Mouse (Mus musculus) liver, embryonic 14.5 days (tissue): Measurements from ENCODE around the gene Casp8. TPM values are rescaled to one million over a fixed set of nuclear protein-coding genes. Genes with fewer than 3 reads are reported as not detected.
"Not testable (repeated sequence)": the region's sequence is repeated elsewhere in the genome, so short reads cannot be mapped to it uniquely, and the experiment has no call there.

ENCODE experiments used
- ATAC-seq: fragments of 200-750 bp; cut with Nextera tagmentation; 2 replicates; pipeline ENCODE4 v1.8.0; 2017; ENCODE audit warnings: moderate number of reproducible peaks, mild to moderate bottlenecking, moderate library complexity; ENCODE audit not compliant: insufficient read depth
- DNase-seq, 3 experiments: peaks; one replicate each; pipeline ENCODE4 v3.0.0-alpha.2; 2012 to 2013; ENCODE audit warnings: low read depth in 3 of 3, low spot score in 3 of 3
- H3K27ac ChIP-seq: fragments of 300-500 bp; sonication (generic); 2 replicates; pipeline ENCODE4 v1.5.1; 2014; ENCODE audit warnings: moderate library complexity, mild to moderate bottlenecking, control low read depth, inconsistent platforms
- H3K27me3 ChIP-seq: fragments of 300-500 bp; sonication (generic); 2 replicates; pipeline ENCODE4 v1.6.1; 2014; ENCODE audit warnings: mild to moderate bottlenecking, low read length, moderate library complexity; ENCODE audit not compliant: control insufficient read depth, insufficient read depth
- H3K36me3 ChIP-seq: fragments of 300-500 bp; sonication (generic); replicated peaks from 2 replicates; pipeline ENCODE4 v1.6.1; 2014; ENCODE audit warnings: low read depth; ENCODE audit not compliant: control insufficient read depth, insufficient read depth
- H3K4me1 ChIP-seq, 2 experiments: fragments of 200-500 bp in 1 of 2; fragments of 300-500 bp in 1 of 2; sonication (generic) in 1 of 2; replicated peaks; 2 replicates each; pipeline ENCODE4 v1.6.1; 2012 to 2014; ENCODE audit warnings: antibody characterized with exemption in 1 of 2, inconsistent platforms in 1 of 2, low read length in 1 of 2; ENCODE audit not compliant: control insufficient read depth in 2 of 2, insufficient read depth in 2 of 2
- H3K4me2 ChIP-seq: fragments of 300-500 bp; sonication (generic); 2 replicates; pipeline ENCODE4 v1.6.1; 2014; ENCODE audit warnings: low read depth, mild to moderate bottlenecking, control low read depth, moderate library complexity
- H3K4me3 ChIP-seq, 2 experiments: fragments of 200-500 bp in 1 of 2; fragments of 300-500 bp in 1 of 2; sonication (generic) in 1 of 2; 2 replicates each; pipeline ENCODE4 v1.5.1; 2012 to 2014; ENCODE audit warnings: low read depth in 2 of 2, low read length in 2 of 2, mild to moderate bottlenecking in 2 of 2, control low read depth in 1 of 2, inconsistent platforms in 1 of 2, moderate library complexity in 1 of 2; ENCODE audit not compliant: insufficient read depth in 1 of 2
- H3K9ac ChIP-seq: fragments of 300-500 bp; sonication (generic); replicated peaks from 2 replicates; pipeline ENCODE4 v1.6.1; 2014; ENCODE audit warnings: mild to moderate bottlenecking, control low read depth, moderate library complexity
- H3K9me3 ChIP-seq: fragments of 300-500 bp; sonication (generic); 2 replicates; pipeline ENCODE4 v1.6.1; 2016; ENCODE audit warnings: low read length, mixed read lengths; ENCODE audit not compliant: control insufficient read depth
- CTCF ChIP-seq: IDR thresholded peaks from 2 replicates; pipeline ENCODE4 v1.5.1; 2016; ENCODE audit warnings: antibody characterized with exemption, low read depth, control low read depth
- EP300 ChIP-seq: IDR thresholded peaks from 2 replicates; pipeline ENCODE4 v1.6.1; 2016; ENCODE audit warnings: antibody characterized with exemption, low read depth
- WGBS: fragments of 180-500 bp; shearing (Covaris S2); extraction: QIAGEN DNeasy Blood & Tissue Kit; methylation state at CpG from one replicate; pipeline ENCODE4 v1.1.7; 2014; ENCODE audit not compliant: insufficient replicate concordance; 5-methylcytosine and 5-hydroxymethylcytosine counted together
- polyA plus RNA-seq, 2 experiments: library from polyadenylated mRNA; depleted of rRNA in 1 of 2; stranded (reverse) in 1 of 2; unstranded in 1 of 2; fragments of >200 nt; fragmentation: Nextera tagmentation in 1 of 2; extraction: Ambion mirVana in 1 of 2; gene quantifications; 2 replicates each; pipeline versions ENCODE4 v1.2.1 to v1.2.3; 2012 to 2014

Casp8 gene
- polyA plus RNA-seq (2012; rRNA removed) (3.6 and 5.8 TPM in 2 replicates), polyA plus RNA-seq (2014; fragmentation: Nextera tagmentation; extraction: Ambion mirVana) (9.3 and 9.9 TPM in 2 replicates)

DNA sequence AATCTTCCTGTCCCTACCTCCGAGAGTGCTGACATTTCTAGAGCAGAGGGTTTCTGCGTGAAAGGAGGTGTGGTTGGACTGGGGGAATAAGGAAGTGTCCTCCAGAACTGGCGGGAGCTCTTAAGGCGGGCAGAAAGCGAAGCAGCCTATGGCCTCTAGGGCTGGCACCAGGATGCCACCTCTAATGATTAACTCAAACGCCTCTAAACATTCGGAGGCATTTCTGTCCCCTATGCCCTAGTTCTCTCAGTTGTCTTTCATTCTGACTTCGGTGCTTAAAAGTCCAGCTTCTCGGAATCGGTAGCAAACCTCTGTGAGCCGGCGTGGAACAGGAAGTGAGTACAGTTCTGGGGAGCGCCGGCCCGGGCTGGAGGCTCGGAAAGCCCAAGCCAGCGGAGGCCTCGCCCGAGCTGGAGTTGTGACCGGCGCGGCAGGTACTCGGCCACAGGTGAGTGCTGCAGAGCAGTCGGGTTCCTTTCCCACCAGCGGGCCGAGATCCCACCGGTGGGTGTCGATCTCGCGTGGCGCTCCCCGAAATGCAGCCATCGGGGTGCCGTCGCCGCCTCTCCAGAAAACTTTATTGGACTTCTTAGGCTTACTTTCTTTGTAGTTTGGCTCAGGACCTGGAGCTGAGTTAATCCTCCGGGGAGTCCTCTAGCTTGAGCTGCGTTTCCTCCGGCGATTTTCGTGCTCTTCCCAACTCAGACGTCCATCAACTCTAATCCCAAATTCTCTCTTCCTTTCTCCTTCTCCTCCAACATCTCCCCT is at the start of gene Casp8:
Gene Casp8, plus strand, starts transcription at position 84 of the 768 bp plus-strand sequence.
- DNase-seq: peak; percentile 44 to 56 (median 49)
- peaks cover 0 to 8% of the 10 kb centered on the region in 2 experiments; a peak in 3 of 4 replicates for H3K4me1 ChIP-seq
- H3K9ac ChIP-seq: peak within 1 kb of the TSS; percentile 73
- peak; percentile 90 for ATAC-seq
- H3K4me2 ChIP-seq: peak within 1 kb of the TSS; percentile 85
- peak within 1 kb of the TSS; percentile 5 for H3K27ac ChIP-seq
- H3K9me3 ChIP-seq: no peaks in the 10 kb centered on the region
- no peaks in the 10 kb centered on the region for H3K36me3 ChIP-seq
- no peak for TF ChIP-seq EP300
- TF ChIP-seq CTCF: peak; percentile 37
- H3K27me3 ChIP-seq: no peaks in the 10 kb centered on the region
- peak within 1 kb of the TSS; percentile 75 to 78 for H3K4me3 ChIP-seq
- WGBS: under 1% methylated on average over 42 of the region's 42 CpGs

DNA sequence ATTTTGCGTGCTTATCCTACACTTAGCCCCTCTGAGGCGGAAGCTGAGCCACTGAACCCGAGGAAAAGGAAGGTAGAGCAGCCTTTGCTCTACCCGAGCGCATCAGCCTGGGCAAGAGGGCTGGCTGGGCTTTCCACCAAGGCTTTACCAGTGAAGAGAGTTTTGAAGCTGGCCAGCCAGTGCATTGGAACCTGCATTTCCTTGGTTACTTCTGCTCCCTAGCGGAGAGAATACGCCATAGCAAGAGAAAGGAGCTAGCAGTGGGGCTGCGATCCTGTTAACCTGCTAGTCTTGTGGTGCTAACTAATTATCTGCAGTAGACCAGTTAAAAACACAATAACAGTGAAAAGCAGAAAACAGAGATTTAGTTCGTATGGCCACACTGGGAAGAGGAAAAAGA is 48.3 kb upstream of the Casp8 start:
- no peak overlapping the region for H3K27ac ChIP-seq
- TF ChIP-seq EP300: no peak
- peak; percentile 59 for TF ChIP-seq CTCF
- H3K4me3 ChIP-seq: no peak overlapping the region
- no peak overlapping the region for H3K4me2 ChIP-seq
- 71% methylated on average over 9 of the region's 9 CpGs for WGBS
- no peak overlapping the region for H3K9ac ChIP-seq
- ATAC-seq: no peak
- no peaks in the 10 kb centered on the region; the same call in 1 of the 2 replicates for H3K36me3 ChIP-seq
- H3K27me3 ChIP-seq: no peaks in the 10 kb centered on the region
- no peak for DNase-seq
- peaks cover 0 to 13% of the 10 kb centered on the region in 2 experiments; a peak in 2 of 4 replicates for H3K4me1 ChIP-seq
- H3K9me3 ChIP-seq: no peaks in the 10 kb centered on the region

- H3K36me3 ChIP-seq: no peaks in the 10 kb centered on the region; the same call in 1 of the 2 replicates
- 78% methylated on average over 3 of the region's 3 CpGs for WGBS
- no peak overlapping the region for H3K9ac ChIP-seq
- H3K9me3 ChIP-seq: no peaks in the 10 kb centered on the region
- DNase-seq (no peak), ATAC-seq (no peak)
- no peaks in the 10 kb centered on the region for H3K4me1 ChIP-seq
- TF ChIP-seq EP300: no peak
- no peak for TF ChIP-seq CTCF
- H3K4me3 ChIP-seq: no peak overlapping the region
- H3K4me2 ChIP-seq: no peak overlapping the region
- no peak overlapping the region for H3K27ac ChIP-seq
- no peaks in the 10 kb centered on the region for H3K27me3 ChIP-seq
Observed at GRCm38 (mm10) chr1:58759451-58759850, 35.7 kb upstream of the Casp8 start.

DNA sequence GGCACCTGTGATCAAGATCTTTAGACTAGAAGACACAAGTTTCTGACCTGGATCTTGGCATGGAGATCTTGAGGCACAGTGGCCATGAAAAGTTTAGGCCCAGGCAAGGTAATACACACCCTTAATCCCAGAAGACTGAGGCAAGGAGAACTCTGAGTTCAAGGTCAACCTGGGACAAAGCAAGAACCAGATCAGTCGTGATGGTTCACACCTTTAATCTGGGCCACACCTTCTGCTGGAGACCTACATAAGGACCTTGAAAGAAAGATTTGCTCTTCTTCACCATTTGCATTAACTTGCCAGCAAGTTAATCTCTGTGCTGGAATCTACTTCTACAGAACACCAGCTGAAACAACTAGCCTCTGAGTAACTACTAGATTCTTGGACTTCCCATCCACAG is 34.6 kb upstream of the Casp8 start:
- ATAC-seq (no peak), DNase-seq (no peak)
- Histone ChIP-seq H3K4me3 (no peak overlapping the region), H3K4me1 (no peaks in the 10 kb centered on the region), H3K27me3 (no peaks in the 10 kb centered on the region), H3K9ac (no peak overlapping the region), H3K27ac (no peak overlapping the region), H3K9me3 (no peaks in the 10 kb centered on the region), H3K4me2 (no peak overlapping the region), H3K36me3 (no peaks in the 10 kb centered on the region)
- no peak for TF ChIP-seq CTCF
- no peak for TF ChIP-seq EP300
- 59% methylated on average over 1 of the region's 1 CpGs for WGBS

- H3K36me3 ChIP-seq, H3K27me3 ChIP-seq, H3K9ac ChIP-seq, DNase-seq, ATAC-seq, H3K9me3 ChIP-seq, H3K4me2 ChIP-seq, H3K4me1 ChIP-seq, H3K27ac ChIP-seq, H3K4me3 ChIP-seq: not testable (repeated sequence)
- peak; percentile 61 for TF ChIP-seq CTCF
- 62% methylated on average over 5 of the region's 5 CpGs for WGBS
Observed at GRCm38 (mm10) chr1:58761391-58762275, 33.5 kb upstream of the Casp8 start.
